Mouse (Mus musculus): ENCODE results near the gene Tulp2.

GRCm38 (mm10) chr7:45564811-45565210 lies 83.1 kb downstream of the Tulp2 start:
- TF ChIP-seq POLR2A (IDR thresholded peaks at IDR 0.05; ENCODE audit: low read depth, low read length) (no peak), CTCF (IDR thresholded peaks at IDR 0.05; ENCODE audit: extremely low read depth, insufficient read depth, insufficient read length, insufficient replicate concordance) (no peak)
